Mouse (Mus musculus): ENCODE measurements around the gene Gstm7.

GRCm38 (mm10) chr3:107887674-107888495 lies 43.7 kb downstream of the Gstm7 start:
- no peak for TF ChIP-seq CTCF (IDR thresholded peaks at IDR 0.05; ENCODE audit: low read depth)
- no peak for TF ChIP-seq EP300 (IDR thresholded peaks at IDR 0.05; ENCODE audit: low read depth)

Data from liver, postnatal 0 days (tissue).